Comparison of ENCODE assay signal across 15 mouse cellular contexts in the genomic region with DNA sequence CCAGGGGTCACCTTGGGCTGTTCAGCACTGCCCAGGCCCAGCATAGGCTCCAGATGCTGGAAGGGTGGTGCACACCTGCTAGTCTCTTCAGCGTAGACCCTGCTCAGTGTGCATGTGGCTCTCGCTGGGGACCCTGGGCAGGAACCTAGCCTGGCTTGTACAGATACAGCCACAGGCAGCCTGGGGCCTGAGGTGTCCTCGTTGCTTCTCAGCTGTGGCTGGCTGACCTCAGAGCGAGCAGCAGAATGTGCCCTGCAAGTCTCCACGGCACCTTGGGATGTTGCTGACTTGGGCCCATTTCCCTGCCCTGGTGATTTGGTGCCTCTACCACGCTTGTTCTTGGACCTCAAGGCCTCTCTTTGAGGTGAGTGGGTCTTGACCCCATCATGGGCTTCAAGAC. TPM values are rescaled to one million over a fixed set of nuclear protein-coding genes. Genes with fewer than 3 reads are reported as not detected.
DNase-seq lines count a peak whose midpoint lies in the region; ATAC-seq lines count a peak whose summit lies in the region.
"Had no signal": no experiment of that assay in that cellular context is flagged by ENCODE, and none has a peak within 500 bp of the region (broad histone marks: within the 10 kb centered on the region; RNA-seq: fewer than 3 reads in every experiment).

No protein-coding gene starts in this region.

- no peak for DNase-seq in heart, adult 18-20 months
- DNase-seq in brain, adult 2 months (ENCODE audit: low read depth, low spot score): peak; percentile 29
- DNase-seq in hindbrain, embryonic 10.5 days (ENCODE audit: low spot score): no peak
- DNase-seq in midbrain, embryonic 11.5 days (ENCODE audit: low spot score, missing footprints): no peak
- DNase-seq in layer of hippocampus, postnatal 36 days: no peak
- DNase-seq: heart, postnatal 36 days had no signal

- ATAC-seq in heart, embryonic 11.5 days (replicated peaks; ENCODE audit: insufficient number of reproducible peaks, low FRiP score, low TSS enrichment): no peak
- 0 out of 2 replicates have a peak, but pooled peaks have one; percentile 0 for ATAC-seq in midbrain, embryonic 11.5 days (ENCODE audit: low FRiP score)
- ATAC-seq in kidney, embryonic 14.5 days (ENCODE audit: low FRiP score, low TSS enrichment): no peak
- no peak for ATAC-seq in CD4-positive, CD25-positive, alpha-beta regulatory T cell, adult 4 months

- H3K9me3 ChIP-seq in heart, embryonic 11.5 days (replicated peaks; ENCODE audit: control insufficient read depth, low read length): no peaks in the 10 kb centered on the region
- no peaks in the 10 kb centered on the region for H3K9me3 ChIP-seq in hindbrain, embryonic 10.5 days
- H3K9me3 ChIP-seq in midbrain, embryonic 11.5 days (ENCODE audit: control insufficient read depth, low read length): no peaks in the 10 kb centered on the region
- no peaks in the 10 kb centered on the region for H3K9me3 ChIP-seq in kidney, embryonic 14.5 days (ENCODE audit: control insufficient read depth, low read length)
- H3K9me3 ChIP-seq: embryonic facial prominence, embryonic 12.5 days had no signal

- H3K4me2 ChIP-seq in heart, embryonic 11.5 days: no peak overlapping the region
- peak overlapping the region; percentile 31 for H3K4me2 ChIP-seq in midbrain, embryonic 11.5 days
- H3K4me2 ChIP-seq in kidney, embryonic 14.5 days (replicated peaks; ENCODE audit: low read depth, low read length): no peak overlapping the region
- H3K4me2 ChIP-seq: embryonic facial prominence, embryonic 12.5 days had no signal

- H3K27me3 ChIP-seq in heart, embryonic 11.5 days (ENCODE audit: control insufficient read depth, insufficient read depth, low read length): peaks cover 29% of the 10 kb centered on the region
- peaks cover 18% of the 10 kb centered on the region for H3K27me3 ChIP-seq in hindbrain, embryonic 10.5 days (ENCODE audit: insufficient read depth, poor library complexity, severe bottlenecking)
- no peaks in the 10 kb centered on the region for H3K27me3 ChIP-seq in midbrain, embryonic 11.5 days (ENCODE audit: control insufficient read depth, insufficient read depth, low read length)
- H3K27me3 ChIP-seq in kidney, embryonic 14.5 days (ENCODE audit: control insufficient read depth, insufficient read depth, low read length): peaks cover 3% of the 10 kb centered on the region; the same call in 1 of the 2 replicates

- H3K36me3 ChIP-seq in heart, embryonic 11.5 days (ENCODE audit: control insufficient read depth, insufficient read depth, low read length): peaks cover 9% of the 10 kb centered on the region
- peaks cover 60% of the 10 kb centered on the region for H3K36me3 ChIP-seq in hindbrain, embryonic 10.5 days
- peaks cover 13% of the 10 kb centered on the region for H3K36me3 ChIP-seq in midbrain, embryonic 11.5 days (ENCODE audit: control insufficient read depth, insufficient read depth, low read length)
- peaks cover 38% of the 10 kb centered on the region for H3K36me3 ChIP-seq in kidney, embryonic 14.5 days (ENCODE audit: control insufficient read depth, insufficient read depth, low read length)

- 68% methylated on average over 6 of the region's 6 CpGs for WGBS in heart, embryonic 11.5 days (ENCODE audit: insufficient replicate concordance)
- WGBS in hindbrain, embryonic 10.5 days: 85% methylated on average over 6 of the region's 6 CpGs
- WGBS in midbrain, embryonic 11.5 days: 89% methylated on average over 6 of the region's 6 CpGs
- WGBS in kidney, embryonic 14.5 days: 82% methylated on average over 6 of the region's 6 CpGs

- no peak overlapping the region for H3K27ac ChIP-seq in heart, embryonic 11.5 days (ENCODE audit: low read depth, low read length)
- H3K27ac ChIP-seq in hindbrain, embryonic 10.5 days: peak overlapping the region; percentile 86
- H3K27ac ChIP-seq in midbrain, embryonic 11.5 days (ENCODE audit: low read depth, low read length): peak overlapping the region; percentile 68
- H3K27ac ChIP-seq in kidney, embryonic 14.5 days (ENCODE audit: low read depth, low read length): no peak overlapping the region
- H3K27ac ChIP-seq: embryonic facial prominence, embryonic 12.5 days; gastrocnemius, adult 2 months; kidney, postnatal 0 days; macrophage; stomach, postnatal 0 days had no signal

- peaks cover 42% of the 10 kb centered on the region for H3K4me1 ChIP-seq in heart, embryonic 11.5 days (ENCODE audit: control insufficient read depth, insufficient read depth, low read length)
- H3K4me1 ChIP-seq in hindbrain, embryonic 10.5 days (replicated peaks): peaks cover 78% of the 10 kb centered on the region
- H3K4me1 ChIP-seq in midbrain, embryonic 11.5 days (ENCODE audit: control insufficient read depth, insufficient read depth, low read length): peaks cover 27% of the 10 kb centered on the region
- peaks cover 21% of the 10 kb centered on the region for H3K4me1 ChIP-seq in kidney, embryonic 14.5 days (ENCODE audit: control insufficient read depth, insufficient read depth, low read length)

- H3K4me3 ChIP-seq in heart, embryonic 11.5 days (ENCODE audit: low read depth, low read length): no peak overlapping the region
- peak overlapping the region; percentile 40; the same call in 1 of the 2 replicates for H3K4me3 ChIP-seq in hindbrain, embryonic 10.5 days
- H3K4me3 ChIP-seq in midbrain, embryonic 11.5 days (ENCODE audit: low read depth, low read length): no peak overlapping the region
- no peak overlapping the region for H3K4me3 ChIP-seq in kidney, embryonic 14.5 days (ENCODE audit: low read length)
- H3K4me3 ChIP-seq: embryonic facial prominence, embryonic 12.5 days; gastrocnemius, adult 2 months had no signal

- H3K9ac ChIP-seq in heart, embryonic 11.5 days (ENCODE audit: low read depth, low read length): 0 out of 2 replicates have a peak overlapping the region, but pooled peaks have one; percentile 28
- H3K9ac ChIP-seq in midbrain, embryonic 11.5 days (ENCODE audit: low read length): peak overlapping the region; percentile 9; the same call in 1 of the 2 replicates
- H3K9ac ChIP-seq in kidney, embryonic 14.5 days (ENCODE audit: low read depth, low read length): no peak overlapping the region
- H3K9ac ChIP-seq: embryonic facial prominence, embryonic 12.5 days had no signal

RNA-seq across cellular contexts. Expression of a gene that starts 6.0 kb away (rescaled TPM):
- 1.3 TPM in 2 replicates for polyA plus RNA-seq in heart, embryonic 11.5 days (2014; fragmentation: Nextera tagmentation; extraction: Ambion mirVana)
- 1 to 10 TPM in 1 of 2 experiments, under 1 TPM in 1; 0.62 to 1.2 TPM for total RNA-seq in heart, adult 18-20 months (2021)
- polyA plus RNA-seq in hindbrain, embryonic 10.5 days (2016; fragmentation: Nextera tagmentation; extraction: Ambion mirVana): 21.8 and 56.0 TPM in 2 replicates
- 37.1 and 38.4 TPM in 2 replicates for polyA plus RNA-seq in midbrain, embryonic 11.5 days (2014; fragmentation: Nextera tagmentation; extraction: Ambion mirVana)
- 0.77 and 0.86 TPM in 2 replicates for polyA plus RNA-seq in kidney, embryonic 14.5 days (2014; fragmentation: Nextera tagmentation; extraction: Ambion mirVana)
- total RNA-seq in layer of hippocampus, postnatal 36 days (2021): 10 to 100 TPM; 39.0 to 48.5 TPM
- polyA plus RNA-seq in CD4-positive, CD25-positive, alpha-beta regulatory T cell, adult 4 months (2017; shearing (Covaris generic)): under 1 TPM in 1 of 2 experiments, not detected in 1; 0.22 TPM
- polyA plus RNA-seq: macrophage had no signal

RNA-seq across cellular contexts. Expression of a gene that starts 26.0 kb away (rescaled TPM):
- polyA plus RNA-seq in heart, embryonic 11.5 days (2014; fragmentation: Nextera tagmentation; extraction: Ambion mirVana): 43.7 and 45.8 TPM in 2 replicates
- total RNA-seq in heart, adult 18-20 months (2021): 100 to 1,000 TPM; 103 to 107 TPM
- 59.5 and 62.2 TPM in 2 replicates for polyA plus RNA-seq in hindbrain, embryonic 10.5 days (2016; fragmentation: Nextera tagmentation; extraction: Ambion mirVana)
- 35.5 and 38.3 TPM in 2 replicates for polyA plus RNA-seq in midbrain, embryonic 11.5 days (2014; fragmentation: Nextera tagmentation; extraction: Ambion mirVana)
- 30.6 and 48.9 TPM in 2 replicates for polyA plus RNA-seq in kidney, embryonic 14.5 days (2014; fragmentation: Nextera tagmentation; extraction: Ambion mirVana)
- total RNA-seq in layer of hippocampus, postnatal 36 days (2021): 10 to 100 TPM; 40.4 to 47.9 TPM
- 10 to 100 TPM; 27.9 to 60.5 TPM for polyA plus RNA-seq in CD4-positive, CD25-positive, alpha-beta regulatory T cell, adult 4 months (2017; shearing (Covaris generic))

RNA-seq across cellular contexts. Expression of a gene that starts 38.6 kb away (rescaled TPM):
- not detected in 2 replicates for polyA plus RNA-seq in heart, embryonic 11.5 days (2014; fragmentation: Nextera tagmentation; extraction: Ambion mirVana)
- total RNA-seq in heart, adult 18-20 months (2021): not detected
- not detected in 2 replicates for polyA plus RNA-seq in hindbrain, embryonic 10.5 days (2016; fragmentation: Nextera tagmentation; extraction: Ambion mirVana)
- not detected in 2 replicates for polyA plus RNA-seq in midbrain, embryonic 11.5 days (2014; fragmentation: Nextera tagmentation; extraction: Ambion mirVana)
- polyA plus RNA-seq in kidney, embryonic 14.5 days (2014; fragmentation: Nextera tagmentation; extraction: Ambion mirVana): not detected in 2 replicates
- total RNA-seq in layer of hippocampus, postnatal 36 days (2021): not detected
- polyA plus RNA-seq in CD4-positive, CD25-positive, alpha-beta regulatory T cell, adult 4 months (2017; shearing (Covaris generic)): not detected
- total RNA-seq: gastrocnemius, adult 2 months; heart, postnatal 36 days had no signal
- polyA plus RNA-seq: embryonic facial prominence, embryonic 12.5 days; kidney, postnatal 0 days; limb, embryonic 11.5 days; macrophage had no signal

RNA-seq across cellular contexts. Expression of a gene that starts 53.1 kb away (rescaled TPM):
- 62.9 and 67.9 TPM in 2 replicates for polyA plus RNA-seq in heart, embryonic 11.5 days (2014; fragmentation: Nextera tagmentation; extraction: Ambion mirVana)
- 10 to 100 TPM; 24.7 to 26.0 TPM for total RNA-seq in heart, adult 18-20 months (2021)
- 112 TPM in 2 replicates for polyA plus RNA-seq in hindbrain, embryonic 10.5 days (2016; fragmentation: Nextera tagmentation; extraction: Ambion mirVana)
- 72.8 and 81.6 TPM in 2 replicates for polyA plus RNA-seq in midbrain, embryonic 11.5 days (2014; fragmentation: Nextera tagmentation; extraction: Ambion mirVana)
- 86.4 and 94.4 TPM in 2 replicates for polyA plus RNA-seq in kidney, embryonic 14.5 days (2014; fragmentation: Nextera tagmentation; extraction: Ambion mirVana)
- total RNA-seq in layer of hippocampus, postnatal 36 days (2021): 10 to 100 TPM; 52.1 to 53.4 TPM
- polyA plus RNA-seq in CD4-positive, CD25-positive, alpha-beta regulatory T cell, adult 4 months (2017; shearing (Covaris generic)): 100 to 1,000 TPM; 203 to 260 TPM

RNA-seq across cellular contexts. Expression of a gene that starts 58.5 kb away (rescaled TPM):
- polyA plus RNA-seq in heart, embryonic 11.5 days (2014; fragmentation: Nextera tagmentation; extraction: Ambion mirVana): 1.4 and 1.7 TPM in 2 replicates
- total RNA-seq in heart, adult 18-20 months (2021): 1 to 10 TPM; 7.6 to 7.9 TPM
- 5.7 and 5.8 TPM in 2 replicates for polyA plus RNA-seq in hindbrain, embryonic 10.5 days (2016; fragmentation: Nextera tagmentation; extraction: Ambion mirVana)
- 4.2 and 4.7 TPM in 2 replicates for polyA plus RNA-seq in midbrain, embryonic 11.5 days (2014; fragmentation: Nextera tagmentation; extraction: Ambion mirVana)
- polyA plus RNA-seq in kidney, embryonic 14.5 days (2014; fragmentation: Nextera tagmentation; extraction: Ambion mirVana): 10.4 and 10.6 TPM in 2 replicates
- 1 to 10 TPM; 4.8 to 4.9 TPM for total RNA-seq in layer of hippocampus, postnatal 36 days (2021)
- polyA plus RNA-seq in CD4-positive, CD25-positive, alpha-beta regulatory T cell, adult 4 months (2017; shearing (Covaris generic)): 1 to 10 TPM; 4.2 to 5.6 TPM

Comparison
In these comparisons a context has a peak if more than half of its experiments do, and no peak if none do; other contexts are left out.
1. H3K27ac ChIP-seq: peak in hindbrain, embryonic 10.5 days (single experiment) and midbrain, embryonic 11.5 days (single experiment); none in heart, embryonic 11.5 days (single experiment) and kidney, embryonic 14.5 days (single experiment).
2. RNA of a gene that starts 6.0 kb away (polyA plus RNA-seq): 21.8 to 56.0 TPM in hindbrain, embryonic 10.5 days and 37.1 to 38.4 TPM in midbrain, embryonic 11.5 days; 1.3 TPM in heart, embryonic 11.5 days, 0.77 to 0.86 TPM in kidney, embryonic 14.5 days and 0.22 TPM in CD4-positive, CD25-positive, alpha-beta regulatory T cell, adult 4 months; every median in the first group is over 10 times any median in the second.